Mouse (Mus musculus): Measurements from ENCODE around the gene Gnb1l. TPM values are rescaled to one million over a fixed set of nuclear protein-coding genes. Genes with fewer than 3 reads are reported as not detected.
A peak's percentile ranks its signal among the peaks of the same experiment; 100 is the strongest.
"Not testable (repeated sequence)": the region's sequence is repeated elsewhere in the genome, so short reads cannot be mapped to it uniquely, and the experiment has no call there.

The Gnb1l gene
- total RNA-seq, 2 experiments from 2014 or later, result 6.1 to 7.5 TPM

DNA sequence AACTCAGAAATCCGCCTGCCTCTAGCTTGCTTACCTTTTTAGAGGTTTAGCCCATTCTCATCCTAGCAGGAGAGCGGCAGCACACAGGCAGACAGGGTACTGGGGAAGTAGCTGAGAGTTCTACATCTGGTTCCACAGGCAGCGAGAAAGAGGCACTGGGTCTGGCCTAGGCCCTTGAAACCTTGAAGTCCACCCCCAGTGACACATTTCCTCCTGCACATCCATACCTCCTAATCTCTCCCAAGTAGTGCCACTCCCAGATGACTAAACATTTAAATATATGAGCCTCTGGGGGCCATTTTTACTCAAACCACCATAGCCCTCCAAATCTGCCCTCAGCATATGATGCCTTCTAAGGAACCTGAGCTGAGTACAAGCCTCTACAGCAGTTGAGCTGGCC is 16.1 kb upstream of the Gnb1l start:
- no peak for DNase-seq (ENCODE audit: low spot score in 2 of 2)

- no peak for DNase-seq (ENCODE audit: low spot score in 2 of 2)
Observed at GRCm38 (mm10) chr16:18483839-18484238, 14.7 kb upstream of the Gnb1l start.

GRCm38 (mm10) chr16:18484386-18484785 is 14.1 kb upstream of the Gnb1l start:
- DNase-seq (ENCODE audit: low spot score in 2 of 2), result no peak

DNA sequence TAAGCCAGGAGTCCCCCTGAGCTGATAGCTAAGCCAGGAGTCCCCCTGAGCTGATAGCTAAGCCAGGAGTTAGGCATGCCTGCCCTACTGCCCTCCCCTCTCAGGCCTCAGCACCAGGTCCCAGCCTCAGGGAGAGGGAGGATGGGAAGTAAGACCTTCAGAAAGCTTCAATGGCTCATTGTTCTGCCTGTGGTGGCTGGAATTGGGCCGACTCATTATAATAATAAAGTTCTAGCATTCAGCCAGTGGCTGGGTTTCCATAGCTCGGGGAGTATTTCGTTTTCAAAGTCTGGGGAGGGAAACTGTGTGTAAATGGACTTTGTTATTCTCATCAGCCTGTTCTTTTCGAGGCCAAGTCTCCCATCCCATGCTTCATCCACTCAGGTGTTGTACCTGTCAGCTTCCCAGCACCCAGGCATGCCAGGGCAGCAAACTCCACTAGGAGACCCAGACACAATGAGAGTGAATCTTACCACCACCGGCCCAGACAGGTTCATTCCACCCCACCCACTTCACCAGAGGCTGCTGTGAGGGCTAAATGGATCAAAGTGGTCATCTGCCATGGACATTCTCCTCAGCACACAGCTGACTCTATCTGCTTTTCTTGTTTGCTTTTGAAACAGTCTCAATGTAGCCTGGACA is 13.6 kb upstream of the Gnb1l start:
- no peak for DNase-seq (ENCODE audit: low spot score in 2 of 2)

- DNase-seq (ENCODE audit: low spot score in 2 of 2), result no peak
Observed at GRCm38 (mm10) chr16:18486126-18486525, 12.4 kb upstream of the Gnb1l start.

GRCm38 (mm10) chr16:18490281-18490680 is 8.2 kb upstream of the Gnb1l start:
- DNase-seq (ENCODE audit: low spot score in 2 of 2), result no peak

DNA sequence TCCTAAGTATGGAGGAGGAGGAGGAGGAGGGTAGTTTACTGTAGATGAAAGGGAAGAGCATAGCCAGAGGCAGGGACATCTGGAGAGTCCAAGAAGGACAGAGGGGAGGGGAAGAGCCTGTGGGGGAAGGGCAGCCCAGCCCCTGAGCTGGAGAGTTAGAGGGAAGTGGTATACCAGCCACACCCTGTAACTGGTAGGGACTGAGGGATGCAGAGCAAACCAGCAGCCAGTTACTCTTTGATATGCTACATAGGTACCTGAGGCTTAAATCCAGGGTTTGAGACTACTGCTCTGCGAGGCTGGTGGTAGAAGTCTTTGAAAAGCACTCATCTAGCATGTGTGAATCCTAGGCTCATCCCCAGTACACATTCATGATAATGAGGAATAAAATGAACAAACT is 7.6 kb upstream of the Gnb1l start:
- no peak for DNase-seq (ENCODE audit: low spot score in 2 of 2)

GRCm38 (mm10) chr16:18497865-18498515 is 523 bp upstream of the Gnb1l start:
- DNase-seq (ENCODE audit: low spot score in 2 of 2), result peak in 1 of 2 experiments; percentile 74

DNA sequence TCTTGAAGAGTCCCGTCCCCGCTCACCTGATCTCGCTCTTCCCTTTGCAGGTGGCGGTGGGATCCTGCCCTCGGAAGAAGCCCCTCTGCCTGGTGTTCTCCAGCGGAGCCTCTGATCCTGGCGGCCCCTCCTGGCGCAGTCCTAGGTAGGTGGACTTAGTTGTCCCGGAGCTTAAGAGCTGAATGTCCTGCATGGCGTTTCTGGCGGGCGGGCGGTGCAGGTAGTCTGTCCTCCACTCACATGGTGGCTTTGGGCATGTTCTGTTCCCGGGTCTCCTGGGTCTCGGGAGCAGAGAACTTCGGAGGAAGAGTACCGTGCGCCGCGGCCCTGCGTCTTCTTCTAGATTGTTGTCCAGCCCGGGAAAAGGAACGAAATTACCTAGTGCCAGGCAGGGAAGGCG is 483 bp downstream of the Gnb1l start:
- DNase-seq (ENCODE audit: low spot score in 2 of 2), result peak in 1 of 2 experiments; percentile 24

GRCm38 (mm10) chr16:18501531-18501930 is 3.0 kb downstream of the Gnb1l start:
- no peak for DNase-seq (ENCODE audit: low spot score in 2 of 2)

GRCm38 (mm10) chr16:18503566-18504342 is 5.2 kb downstream of the Gnb1l start:
- no peak for DNase-seq (ENCODE audit: low spot score in 2 of 2)

GRCm38 (mm10) chr16:18506524-18507199 is 8.1 kb downstream of the Gnb1l start:
- DNase-seq (ENCODE audit: low spot score in 2 of 2), result no peak

DNA sequence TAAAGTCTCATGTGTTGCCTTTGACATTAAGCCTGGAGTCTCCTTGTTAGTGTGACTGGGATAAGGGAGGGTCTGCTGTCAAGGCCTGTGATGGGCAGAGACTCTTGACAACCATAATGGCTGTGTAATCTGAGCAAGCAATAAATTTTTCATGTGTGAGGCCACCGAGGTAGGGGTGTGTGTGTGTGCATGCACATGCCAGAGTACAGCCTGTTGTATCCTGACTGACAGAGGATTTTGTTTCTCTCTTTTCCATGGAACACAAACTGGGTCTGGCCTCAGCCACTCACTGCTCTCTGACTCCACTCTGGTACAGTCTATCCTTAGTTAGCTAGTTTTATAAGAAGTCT is 8.7 kb downstream of the Gnb1l start:
- DNase-seq (ENCODE audit: low spot score in 2 of 2), result no peak

DNA sequence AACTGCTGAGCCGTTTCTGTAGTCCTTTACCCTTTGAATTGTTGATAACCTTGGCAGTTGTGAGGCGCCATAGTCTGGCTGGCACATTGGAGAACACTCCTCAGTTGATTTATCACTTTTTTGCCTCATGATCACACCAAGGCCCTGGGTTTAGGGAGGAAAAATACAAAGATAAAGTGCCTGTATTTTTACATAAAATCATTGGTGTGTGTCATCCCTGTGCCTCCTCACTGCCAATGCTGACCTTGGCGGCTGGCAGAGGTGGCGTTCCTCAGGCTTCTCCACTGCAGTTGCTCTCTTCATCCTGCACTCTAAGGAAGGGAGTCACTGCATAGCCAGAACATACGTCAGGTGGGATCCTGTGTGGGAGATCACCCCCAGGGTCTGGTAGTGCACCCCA is 13.2 kb downstream of the Gnb1l start:
- no peak for DNase-seq (ENCODE audit: low spot score in 2 of 2)

DNA sequence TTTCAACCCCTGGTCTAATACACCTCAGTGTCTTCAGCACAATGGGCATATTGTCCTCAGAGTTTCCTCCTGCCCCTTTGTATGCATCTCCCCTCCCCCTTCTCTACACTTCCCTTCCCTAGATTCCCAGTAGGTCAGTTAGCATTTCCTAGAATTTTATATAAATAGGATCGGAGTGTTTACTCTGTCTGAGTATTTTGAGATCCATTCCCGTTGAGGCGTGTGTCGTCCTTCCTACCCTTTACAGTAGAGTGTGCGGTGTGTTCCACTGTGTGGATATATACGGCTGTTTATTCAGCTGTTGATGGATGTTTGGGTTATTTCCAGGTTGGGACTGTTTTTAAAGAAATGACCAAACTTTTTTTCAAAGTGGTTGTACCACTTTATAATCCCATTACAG is 15.0 kb downstream of the Gnb1l start:
- DNase-seq (ENCODE audit: low spot score in 2 of 2), result no peak

DNA sequence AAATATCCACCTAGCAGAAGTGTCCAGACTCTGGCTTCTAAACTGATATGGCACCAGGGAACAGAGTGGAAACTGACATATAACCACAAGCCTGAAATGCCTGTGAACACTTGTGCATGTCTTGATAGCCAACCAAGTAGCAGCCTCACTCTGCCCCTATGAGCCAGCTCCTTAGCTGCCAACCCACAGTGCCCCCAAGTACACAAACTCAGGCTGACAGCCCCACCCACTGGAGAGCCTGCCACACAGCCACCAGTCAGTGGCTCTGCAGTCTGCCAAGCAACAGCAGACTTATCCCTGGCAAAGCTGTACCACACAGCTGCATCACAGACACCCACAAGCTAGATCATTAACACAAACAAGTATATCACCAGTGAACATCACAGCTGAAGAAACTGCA is 19.6 kb downstream of the Gnb1l start:
- DNase-seq (ENCODE audit: low spot score in 2 of 2), result peak; percentile 47 to 49

GRCm38 (mm10) chr16:18523563-18524245 is 25.2 kb downstream of the Gnb1l start:
- no peak for DNase-seq (ENCODE audit: low spot score in 2 of 2)

GRCm38 (mm10) chr16:18528656-18529055 is 30.1 kb downstream of the Gnb1l start:
- DNase-seq (ENCODE audit: low spot score in 2 of 2), result no peak

DNA sequence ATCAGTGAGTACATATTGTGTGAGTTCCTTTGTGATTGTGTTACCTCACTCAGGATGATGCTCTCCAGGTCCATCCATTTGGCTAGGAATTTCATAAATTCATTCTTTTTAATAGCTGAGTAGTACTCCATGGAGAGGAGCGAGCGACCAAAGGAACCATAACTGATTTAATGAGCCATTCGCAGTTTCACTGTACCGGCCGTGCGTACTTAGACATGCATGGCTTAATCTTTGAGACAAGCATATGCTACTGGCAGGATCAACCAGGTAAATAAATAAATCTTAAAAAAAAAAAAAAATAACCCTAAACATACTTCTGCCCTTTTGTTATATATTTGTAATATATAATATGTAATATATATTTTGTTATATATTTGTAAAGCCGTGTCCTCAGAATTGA is 34.5 kb downstream of the Gnb1l start:
- DNase-seq (ENCODE audit: low spot score in 2 of 2), result not testable (repeated sequence)

DNA sequence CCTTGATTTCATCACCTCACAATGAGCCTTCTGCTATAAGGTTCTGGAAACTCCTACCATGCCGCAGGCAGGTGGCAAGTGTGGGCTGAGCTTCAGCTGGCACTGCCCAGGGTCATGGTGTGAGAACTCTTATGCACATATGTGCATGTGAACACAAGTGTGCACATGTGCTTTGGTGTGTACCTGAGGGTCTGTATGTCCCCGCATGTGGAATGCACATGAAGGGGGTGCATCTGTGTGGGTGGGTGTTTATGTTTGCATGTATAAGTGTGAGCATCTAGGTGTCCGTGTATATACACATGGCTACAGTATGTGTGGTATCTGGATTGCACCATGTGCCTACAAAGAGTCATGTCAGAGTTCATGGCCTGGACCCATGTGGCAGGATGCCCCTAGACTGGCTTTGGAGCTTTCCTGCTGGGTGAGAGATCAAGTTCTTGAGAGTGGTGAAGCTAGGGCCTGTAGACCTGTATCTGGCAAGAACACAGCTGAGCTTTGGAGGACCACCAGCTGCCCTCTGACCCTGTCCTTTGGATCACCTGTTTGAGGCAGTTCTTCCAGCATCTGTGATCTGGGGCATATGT is 39.0 kb downstream of the Gnb1l start:
- no peak for DNase-seq (ENCODE audit: low spot score in 2 of 2)

GRCm38 (mm10) chr16:18539281-18539680 is 40.8 kb downstream of the Gnb1l start:
- no peak for DNase-seq (ENCODE audit: low spot score in 2 of 2)

All from layer of hippocampus, postnatal 14 days (tissue).